Mouse (Mus musculus): ENCODE data around the gene Eloa.

Eloa gene

DNA sequence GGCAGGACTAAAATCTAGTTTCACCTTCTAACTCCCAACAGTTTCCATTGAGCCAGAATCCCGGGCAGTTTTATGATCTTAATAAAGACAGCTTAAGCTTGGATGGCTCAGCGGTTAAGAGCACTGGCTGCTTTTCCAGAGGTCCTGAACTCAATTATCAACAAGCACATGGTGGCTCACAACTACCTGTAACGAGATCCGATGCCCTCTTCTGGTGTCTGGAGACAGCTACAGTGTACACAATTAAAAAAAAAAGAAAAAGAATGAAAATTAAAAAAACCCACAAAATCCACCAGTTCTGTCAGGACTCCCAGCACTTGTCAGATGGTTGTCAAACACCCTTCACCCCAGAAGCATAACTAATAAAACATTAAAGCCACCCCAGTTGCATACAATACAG, 26.1 kb upstream of the Eloa start:
- POLR2A ChIA-PET: interaction anchor here in 3 of 4 experiments (0.7 to 12.1 kb wide), 33 partner anchors 8 to 515 kb away, joined by 3 to 402 read pairs (median 4); partner anchors contain the start of genes Eloa (in 1 of the 3), Fuca1 (in 1 of the 3), Id3 (in 1 of the 3) and Lypla2 (in 1 of the 3)
- CTCF ChIA-PET: interaction anchor here in 3 of 4 experiments (0.5 to 1.1 kb wide), 4 partner anchors 12 to 239 kb away, joined by 3 to 5 read pairs (median 4); partner anchors contain the start of gene Pithd1 (in 1 of the 3)

DNA sequence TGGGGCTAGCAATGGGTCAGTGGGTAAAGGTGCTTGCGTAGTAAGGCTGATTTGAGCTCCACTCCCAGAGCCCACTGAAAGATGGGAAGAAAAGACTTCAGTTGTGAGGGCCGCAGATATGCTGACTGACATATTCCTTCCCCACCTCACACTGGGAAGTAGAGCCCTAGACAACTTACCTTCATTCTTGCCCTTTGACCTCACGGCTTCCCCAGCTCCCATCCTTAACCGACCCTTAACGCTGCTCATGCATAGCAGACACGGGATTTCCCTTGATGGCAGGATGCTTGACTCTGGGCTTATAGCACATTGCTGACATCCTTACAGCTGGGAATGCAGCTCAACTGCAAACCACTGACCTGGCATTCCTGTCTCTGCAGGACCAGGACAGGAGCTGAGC, 25.3 kb upstream of the Eloa start:
- CTCF ChIA-PET: interaction anchor here in 2 of 4 experiments (0.6 to 0.9 kb wide), 2 partner anchors 11 to 60 kb away, joined by 5 read pairs; no protein-coding TSS in a partner anchor
- POLR2A ChIA-PET: interaction anchor here in 3 of 4 experiments (0.6 to 12.1 kb wide), 21 partner anchors 11 to 426 kb away, joined by 3 to 402 read pairs (median 4); partner anchors contain the start of genes Eloa (in 1 of the 3) and Id3 (in 1 of the 3)

DNA sequence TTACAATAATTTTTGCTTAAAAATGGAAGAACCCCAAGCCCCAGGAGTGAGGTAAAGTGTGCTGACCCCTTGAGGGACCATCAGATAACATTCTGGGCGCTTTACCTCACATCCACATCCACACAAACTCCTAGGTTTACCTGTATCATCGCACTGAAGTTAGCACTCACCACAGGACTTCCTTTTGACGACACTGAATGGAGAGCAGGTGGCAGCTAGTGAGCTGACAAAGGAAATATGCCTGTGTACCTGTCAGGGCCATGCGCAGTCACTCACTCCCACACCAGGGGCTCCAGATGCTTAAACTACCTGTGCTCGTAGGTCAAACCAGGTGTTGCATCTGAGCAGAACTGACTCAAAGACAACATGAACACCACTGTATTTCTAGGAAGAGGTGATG, 23.5 kb upstream of the Eloa start:
- ChIA-PET POLR2A (interaction anchor here in 3 of 4 experiments (0.7 to 12.1 kb wide), 7 partner anchors 7 to 58 kb away, joined by 3 to 402 read pairs (median 8); partner anchors contain the start of genes Rpl11 (in 2 of the 3), Eloa (in 1 of the 3) and Pithd1 (in 1 of the 3)), CTCF (interaction anchor here in 1 of 4 experiments (0.6 to 1.1 kb wide), 5 partner anchors 9 to 330 kb away, joined by 3 to 5 read pairs (median 3); partner anchors contain the start of gene Rpl11)

DNA sequence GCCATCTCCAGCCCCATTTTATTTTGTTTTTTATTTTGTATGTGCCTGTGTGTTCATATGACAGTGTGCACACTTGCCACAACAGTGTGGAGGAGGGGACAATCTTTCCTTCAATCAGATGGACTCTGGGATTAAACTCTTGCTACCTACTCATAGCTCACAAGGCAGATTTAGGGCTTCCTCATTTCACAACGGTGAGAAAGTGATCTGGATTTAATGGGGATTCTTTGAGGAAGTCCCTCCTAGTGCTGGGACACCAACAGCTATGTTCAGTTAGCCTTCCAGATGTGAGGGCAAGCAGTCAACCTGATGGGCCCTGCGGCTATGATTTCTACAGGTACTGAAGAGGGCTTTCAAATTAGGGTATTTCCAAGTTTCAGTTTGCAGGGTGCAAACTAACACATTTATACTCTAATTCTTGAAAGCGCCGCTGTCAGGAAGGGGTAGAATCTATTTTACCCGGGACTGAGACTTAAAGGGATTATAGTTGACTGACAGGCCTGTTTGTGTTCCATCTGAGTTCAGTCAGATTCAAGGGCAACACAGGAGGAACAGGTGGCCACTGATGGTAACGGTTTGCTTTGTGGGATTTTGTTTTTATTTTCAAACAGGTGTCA, 22.3 kb upstream of the Eloa start:
- CTCF ChIA-PET: interaction anchor here in 1 of 4 experiments (0.6 kb wide), 1 partner anchor 1990 kb away, joined by 4 read pairs; no protein-coding TSS in a partner anchor
- POLR2A ChIA-PET: interaction anchor here in 3 of 4 experiments (1.3 to 12.1 kb wide), 6 partner anchors 9 to 13 kb away, joined by 4 to 402 read pairs (median 11); partner anchors contain the start of genes Rpl11 (in 3 of the 3) and Eloa (in 1 of the 3)

DNA sequence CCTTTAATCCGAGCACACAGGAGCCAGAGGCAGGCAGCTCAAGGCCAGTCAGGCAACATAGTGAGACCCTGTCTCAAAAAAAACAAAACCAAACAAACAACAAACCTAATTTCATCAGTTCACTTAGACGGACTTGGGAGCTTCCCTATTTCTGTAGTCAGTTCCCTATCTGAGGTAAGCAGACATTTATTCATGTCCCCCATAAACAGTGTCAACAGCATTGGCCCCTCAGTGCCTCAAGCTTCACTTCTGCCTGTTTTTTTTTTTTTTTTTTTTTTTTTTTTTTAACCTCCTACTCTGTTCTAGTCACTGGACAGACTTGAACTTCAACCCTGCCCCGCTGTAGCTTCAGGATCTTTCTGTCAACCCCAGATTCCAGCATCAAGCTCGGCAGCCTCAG, 13.5 kb upstream of the Eloa start:
- CTCF ChIA-PET: interaction anchor here (0.6 to 1.4 kb wide), 11 partner anchors 12 to 336 kb away, joined by 3 to 9 read pairs (median 4); partner anchors contain the start of genes Asap3 (in 1 of the 4), Pithd1 (in 1 of the 4) and Rpl11 (in 1 of the 4)
- POLR2A ChIA-PET: interaction anchor here (0.6 to 23.5 kb wide), 14 partner anchors 13 to 1531 kb away, joined by 3 to 402 read pairs (median 6); partner anchors contain the start of genes Rpl11 (in 2 of the 4), Eloa (in 1 of the 4), Kdm1a (in 1 of the 4) and Pithd1 (in 1 of the 4)

DNA sequence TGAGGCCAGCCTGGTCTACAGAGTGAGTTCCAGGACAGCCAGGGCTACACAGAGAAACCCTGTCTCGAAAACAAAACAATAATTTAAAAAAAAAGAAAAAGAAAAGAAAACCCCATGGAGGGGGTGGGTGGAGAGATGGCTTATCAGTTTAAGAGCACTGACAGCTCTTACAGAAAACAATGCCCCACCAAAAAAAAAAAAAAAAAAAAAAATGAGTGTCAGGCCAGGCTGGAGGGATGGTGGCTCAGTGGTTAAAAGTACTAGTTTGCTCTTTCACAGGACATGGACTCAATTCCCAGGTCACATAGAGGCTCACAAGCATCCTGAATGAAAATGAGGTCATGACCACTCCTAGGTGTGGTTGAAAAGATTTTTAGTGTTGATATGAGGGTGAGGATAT, 11.7 kb upstream of the Eloa start:
- ChIA-PET POLR2A (interaction anchor here in 3 of 4 experiments (0.6 to 23.5 kb wide), 5 partner anchors 15 to 62 kb away, joined by 4 to 402 read pairs (median 7); partner anchors contain the start of gene Rpl11 (in 2 of the 3)), CTCF (interaction anchor here in 2 of 4 experiments (0.6 kb wide), 2 partner anchors 24 to 1835 kb away, joined by 3 read pairs; no protein-coding TSS in a partner anchor)

DNA sequence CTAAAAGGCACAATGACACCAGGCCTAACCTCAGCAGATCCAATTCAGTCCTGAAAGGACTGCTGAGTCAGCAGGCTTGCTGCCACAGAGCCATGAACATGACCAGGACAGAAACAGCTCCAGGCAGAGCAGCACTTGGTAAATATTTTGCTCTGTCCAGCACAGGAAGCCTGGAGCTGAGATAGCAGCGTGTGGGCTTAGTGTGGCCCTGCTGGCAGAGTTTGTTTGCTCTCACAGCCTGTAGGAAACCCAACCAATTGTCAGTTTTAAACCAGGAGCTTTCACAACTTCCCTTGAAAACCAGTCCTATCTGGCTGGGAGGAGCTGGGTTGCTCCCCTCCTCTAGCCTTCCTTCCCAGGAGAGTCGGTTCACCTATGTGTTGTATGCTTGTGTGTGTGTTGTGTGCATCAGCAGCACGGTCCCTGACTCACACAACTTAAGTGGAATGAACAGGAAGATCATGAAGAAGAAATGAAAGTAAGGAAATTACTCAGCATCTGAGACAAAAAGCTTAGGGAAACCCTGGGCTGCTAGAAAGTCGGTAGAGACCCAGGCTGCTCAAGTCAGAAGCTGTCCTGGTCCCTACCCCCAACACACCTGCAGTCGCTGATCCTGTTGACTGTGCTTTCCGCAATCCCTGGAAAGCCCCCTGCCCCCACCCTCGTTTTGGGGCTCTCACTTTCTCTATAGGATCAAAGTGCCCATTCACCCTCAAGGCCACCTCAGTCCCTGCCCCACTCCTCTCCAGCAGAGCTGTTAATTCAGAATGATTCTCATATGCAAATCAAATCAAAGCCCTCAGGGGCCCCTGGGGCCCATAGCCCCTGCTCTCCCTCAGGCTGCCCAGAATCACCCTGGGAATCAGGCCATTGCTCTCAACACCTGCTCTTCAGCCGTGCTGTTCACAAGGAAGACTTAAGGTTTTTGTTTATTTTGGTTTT, 9.7 kb upstream of the Eloa start:
- ChIA-PET CTCF (interaction anchor here (0.6 to 1.7 kb wide), 14 partner anchors 8 to 587 kb away, joined by 3 to 7 read pairs (median 3); no protein-coding TSS in a partner anchor), POLR2A (interaction anchor here in 3 of 4 experiments (0.6 to 23.5 kb wide), 35 partner anchors 8 to 404 kb away, joined by 3 to 402 read pairs (median 4); partner anchors contain the start of genes Rpl11 (in 3 of the 3), Eloa (in 2 of the 3), Pithd1 (in 2 of the 3) and Fuca1 (in 1 of the 3))

DNA sequence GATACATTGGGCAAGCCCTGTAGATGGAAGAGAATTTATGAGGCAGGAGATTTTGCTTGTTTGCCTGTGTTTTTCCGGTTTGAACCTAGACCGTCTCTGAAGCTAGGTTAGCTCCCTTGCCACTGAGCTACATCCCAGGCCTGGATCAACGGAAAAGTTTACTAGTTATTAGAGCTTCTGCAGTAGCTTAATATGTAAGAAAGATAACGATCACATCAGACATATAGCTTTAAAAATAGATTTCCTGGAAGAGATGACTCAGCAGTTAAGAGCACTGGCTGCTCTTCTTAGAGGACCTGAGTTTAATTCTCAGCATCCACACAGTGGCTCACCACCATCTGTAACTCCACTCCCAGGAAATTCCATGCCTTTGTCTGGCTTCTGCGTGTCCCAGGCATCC, 7.1 kb upstream of the Eloa start:
- POLR2A ChIA-PET: interaction anchor here in 3 of 4 experiments (0.8 to 23.5 kb wide), 10 partner anchors 9 to 130 kb away, joined by 3 to 402 read pairs (median 4); partner anchors contain the start of genes Rpl11 (in 3 of the 3) and Pithd1 (in 1 of the 3)
- CTCF ChIA-PET: interaction anchor here in 2 of 4 experiments (0.6 to 1.6 kb wide), 4 partner anchors 11 to 235 kb away, joined by 3 to 5 read pairs (median 3); no protein-coding TSS in a partner anchor

DNA sequence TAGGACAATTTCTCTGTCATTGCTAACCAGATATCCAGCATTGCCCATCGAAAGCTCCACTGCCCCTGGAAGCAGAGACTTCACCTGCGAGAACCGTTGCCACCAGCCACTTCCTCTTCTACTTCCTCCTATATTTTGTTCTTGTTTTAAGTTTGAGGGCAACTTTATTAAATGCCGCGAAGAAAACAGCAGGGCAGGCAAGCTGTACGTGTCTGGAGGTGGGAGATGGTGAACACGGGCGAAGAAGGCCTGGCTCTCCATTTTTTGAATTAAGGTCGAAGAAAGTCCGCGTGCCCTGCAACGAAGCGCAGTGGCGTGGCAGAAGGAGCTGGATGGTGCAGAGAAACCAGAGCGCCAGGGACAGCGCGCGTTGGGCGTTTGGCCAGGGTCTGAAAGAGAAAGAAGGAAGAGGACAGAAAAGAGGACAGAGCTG, 6.6 kb upstream of the Eloa start:
- ChIA-PET POLR2A (interaction anchor here in 3 of 4 experiments (0.7 to 23.5 kb wide), 12 partner anchors 10 to 130 kb away, joined by 3 to 402 read pairs (median 4); partner anchors contain the start of genes Rpl11 (in 3 of the 3), Lypla2 (in 1 of the 3) and Pithd1 (in 1 of the 3)), CTCF (interaction anchor here in 2 of 4 experiments (0.6 to 1.6 kb wide), 5 partner anchors 12 to 234 kb away, joined by 3 read pairs; no protein-coding TSS in a partner anchor)

DNA sequence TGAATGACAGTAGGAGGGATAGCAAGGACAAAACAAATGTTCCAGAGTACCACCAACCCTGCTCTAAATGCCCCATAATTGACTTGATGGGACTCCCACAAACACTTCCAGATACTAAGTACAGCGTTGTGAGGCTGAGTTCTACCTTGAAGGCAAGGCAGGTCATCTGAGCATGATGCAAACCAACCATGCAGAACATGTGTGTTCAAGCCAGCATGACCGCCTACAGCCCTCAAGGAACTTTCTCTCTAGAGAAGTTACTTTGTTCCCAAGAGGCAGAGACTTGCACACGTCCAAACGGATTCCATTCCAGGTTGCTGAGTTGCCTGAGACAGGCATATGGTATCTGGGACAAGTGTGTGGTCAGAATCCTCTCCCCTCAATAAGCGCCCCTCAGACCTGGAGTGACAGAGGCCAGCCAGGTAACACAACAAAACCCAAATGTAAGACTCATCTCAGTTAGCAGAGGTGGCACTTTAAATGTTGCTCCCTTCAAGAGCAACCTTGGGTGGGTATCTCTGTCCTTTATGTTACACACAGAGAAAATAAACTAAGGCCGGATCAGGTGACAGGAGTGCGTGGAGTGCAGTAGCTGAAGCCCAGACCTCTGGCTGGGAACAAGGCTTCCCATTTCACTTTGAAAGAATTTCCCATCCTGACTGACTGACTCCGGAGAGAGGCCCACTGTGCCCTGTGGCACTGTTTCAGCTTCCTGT, 6.0 kb upstream of the Eloa start:
- ChIA-PET POLR2A (interaction anchor here in 3 of 4 experiments (0.5 to 23.5 kb wide), 9 partner anchors 10 to 173 kb away, joined by 3 to 402 read pairs (median 4); partner anchors contain the start of genes Rpl11 (in 2 of the 3), Lypla2 (in 1 of the 3) and Pithd1 (in 1 of the 3)), CTCF (interaction anchor here in 1 of 4 experiments (0.6 to 1.6 kb wide), 4 partner anchors 11 to 233 kb away, joined by 3 read pairs; no protein-coding TSS in a partner anchor)

DNA sequence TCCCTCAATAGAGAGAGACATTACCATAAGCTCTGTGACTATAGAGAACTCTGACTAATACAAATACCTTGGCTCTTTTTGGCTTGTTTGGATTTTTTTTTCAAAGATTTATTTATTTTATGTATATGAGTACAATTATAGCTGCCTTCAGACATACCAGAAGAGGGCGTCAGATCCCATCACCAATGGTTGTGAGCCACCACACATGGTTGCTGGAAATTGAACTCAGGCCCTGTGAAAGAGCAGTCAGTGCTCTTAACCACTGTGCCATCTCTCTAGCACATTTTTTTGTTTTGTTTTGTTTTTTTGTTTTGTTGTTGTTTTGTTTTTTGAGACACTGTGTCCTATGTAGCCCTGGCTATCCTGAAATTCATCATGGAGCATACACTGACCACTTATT, 3.8 kb upstream of the Eloa start:
- ChIA-PET CTCF (interaction anchor here in 2 of 4 experiments (0.6 to 1.1 kb wide), 3 partner anchors 98 to 146 kb away, joined by 3 to 11 read pairs (median 3); no protein-coding TSS in a partner anchor), POLR2A (interaction anchor here in 2 of 4 experiments (1.2 to 23.5 kb wide), 6 partner anchors 9 to 27 kb away, joined by 3 to 402 read pairs (median 4); partner anchors contain the start of gene Rpl11 (in 1 of the 2))

DNA sequence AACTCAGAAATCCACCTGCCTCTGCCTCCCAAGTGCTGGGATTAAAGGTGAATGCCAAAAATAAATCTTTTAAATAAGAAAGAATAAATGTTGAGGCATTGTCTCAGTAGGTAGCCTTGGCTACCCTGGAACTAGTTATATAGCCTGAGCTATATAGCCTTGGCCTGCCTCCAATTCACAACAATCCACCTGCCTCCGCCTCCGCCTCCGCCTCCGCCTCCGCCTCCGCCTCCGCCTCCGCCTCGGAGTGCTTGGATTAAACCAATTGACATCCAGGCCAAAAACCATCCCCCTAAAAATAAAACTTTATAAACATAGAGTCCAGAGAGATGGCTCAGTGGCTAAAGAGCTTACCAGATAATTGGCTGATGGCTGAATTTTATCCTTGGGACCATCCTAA, 1.4 kb upstream of the Eloa start:
- ChIA-PET CTCF (interaction anchor here in 2 of 4 experiments (0.6 to 0.7 kb wide), 2 partner anchors 250 to 857 kb away, joined by 3 to 7 read pairs; no protein-coding TSS in a partner anchor), POLR2A (interaction anchor here in 3 of 4 experiments (0.6 to 23.5 kb wide), 11 partner anchors 8 to 908 kb away, joined by 3 to 402 read pairs (median 3); partner anchors contain the start of genes Rpl11 (in 2 of the 3) and Hmgcl (in 1 of the 3))

DNA sequence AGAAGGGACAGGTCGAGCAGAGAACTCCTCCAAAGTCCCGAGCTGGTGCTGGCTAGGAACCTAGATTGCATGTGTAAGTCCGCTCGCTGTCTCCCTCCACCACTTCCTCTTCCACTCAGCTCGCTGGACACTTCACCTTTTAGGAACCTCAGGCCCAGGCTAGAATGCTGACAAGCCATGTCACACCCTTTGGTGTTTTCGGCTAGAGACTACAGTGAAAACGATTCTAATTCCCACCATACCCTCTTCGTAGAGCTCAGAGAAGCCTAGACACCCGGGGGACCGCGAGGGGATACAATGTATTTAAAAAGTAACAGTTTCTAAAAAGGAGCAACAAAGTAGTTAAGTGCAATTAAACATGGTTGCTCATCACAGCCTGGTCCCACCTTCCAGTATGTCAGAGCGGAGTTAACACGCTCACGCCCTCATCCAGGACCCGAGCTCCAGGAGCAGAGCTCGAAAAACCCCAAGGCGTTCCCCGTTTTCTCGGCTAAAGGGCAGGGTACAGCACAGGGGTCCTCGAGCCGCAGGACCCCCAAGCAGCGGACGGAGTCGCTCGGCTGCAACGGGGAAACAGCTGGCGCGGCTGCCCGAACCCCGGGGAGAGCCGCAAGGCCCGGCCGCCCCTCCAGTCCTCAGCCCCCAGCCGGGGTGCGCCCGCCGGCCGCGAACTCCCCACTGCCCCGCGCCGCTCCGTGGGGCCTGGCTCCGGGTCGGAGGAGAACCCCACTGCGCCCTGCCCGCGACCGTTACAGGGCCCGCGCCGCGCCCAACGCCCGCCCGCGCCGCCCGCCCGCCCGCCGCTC, 617 bp downstream of the Eloa start:
- ChIA-PET POLR2A (interaction anchor here in 3 of 4 experiments (0.5 to 23.5 kb wide), 25 partner anchors 10 to 264 kb away, joined by 3 to 402 read pairs (median 5); partner anchors contain the start of genes Pithd1 (in 2 of the 3), Rpl11 (in 2 of the 3), Hmgcl (in 1 of the 3) and Zfp46 (in 1 of the 3)), CTCF (interaction anchor here in 2 of 4 experiments (0.6 to 1.3 kb wide), 3 partner anchors 33 to 219 kb away, joined by 3 to 7 read pairs (median 3); no protein-coding TSS in a partner anchor)

DNA sequence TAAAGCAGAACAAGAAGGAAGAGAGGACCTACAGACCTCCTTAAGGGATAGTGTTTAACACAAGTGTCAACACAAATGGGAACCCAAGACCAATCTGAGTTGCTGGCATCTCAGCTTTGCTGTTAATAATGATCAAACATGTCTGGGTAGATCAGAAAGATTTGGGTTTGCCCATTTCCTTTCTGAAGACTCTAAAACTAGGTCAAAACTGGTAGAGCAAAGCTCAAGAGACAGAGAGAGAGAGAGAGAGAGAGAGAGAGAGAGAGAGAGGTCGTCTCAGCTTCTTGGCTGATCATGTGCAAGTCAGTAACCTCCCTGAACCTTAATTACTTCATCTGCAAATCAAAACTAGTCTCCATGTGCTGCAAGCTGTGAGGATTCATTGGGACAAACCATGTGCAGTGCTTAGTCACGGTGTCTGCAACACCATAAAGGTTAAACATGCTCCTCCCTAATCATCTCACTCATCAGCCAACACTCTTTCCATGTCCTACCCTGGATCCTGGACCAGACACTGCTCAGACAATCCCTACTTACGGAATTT, 5.4 kb downstream of the Eloa start:
- ChIA-PET POLR2A (interaction anchor here in 2 of 4 experiments (0.7 to 1.4 kb wide), 4 partner anchors 10 to 162 kb away, joined by 3 to 5 read pairs (median 4); partner anchors contain the start of gene Rpl11 (in 1 of the 2)), CTCF (interaction anchor here in 1 of 4 experiments (0.6 to 1.4 kb wide), 5 partner anchors 12 to 280 kb away, joined by 3 to 6 read pairs (median 3); no protein-coding TSS in a partner anchor)
